Mouse (Mus musculus) forelimb bud, embryonic 11.5 days (tissue): ENCODE measurements around the gene Ppp1r32.

Experiments used
- DNase-seq: peaks from one replicate; pipeline ENCODE4 v3.0.0-alpha.2; 2012; ENCODE audit warnings: low read depth, low spot score

The Ppp1r32 gene

GRCm38 (mm10) chr19:10482703-10483102, at the start of gene Ppp1r32:
TSS of gene Ppp1r32 (minus strand) at chr19:10482928.
- DNase-seq: peak; percentile 51

- DNase-seq: no peak
These were observed 47.4 kb upstream of the Ppp1r32 start for GRCm38 (mm10) chr19:10530082-10530481.

- peak; percentile 64 for DNase-seq
These were observed 43.2 kb upstream of the Ppp1r32 start, which contains the start of gene Sdhaf2 for GRCm38 (mm10) chr19:10525910-10526309. TSS of gene Sdhaf2 (minus strand) at chr19:10526142.

- peak; percentile 93 for DNase-seq
These were observed 42.6 kb upstream of the Ppp1r32 start, which contains the start of gene Cpsf7 for GRCm38 (mm10) chr19:10525106-10525901. TSS of gene Cpsf7 (plus strand) at chr19:10525266.

GRCm38 (mm10) chr19:10524784-10525105, 42.0 kb upstream of the Ppp1r32 start:
- DNase-seq: no peak

GRCm38 (mm10) chr19:10523483-10524080, 40.9 kb upstream of the Ppp1r32 start:
- no peak for DNase-seq

- DNase-seq: no peak
These were observed 39.2 kb upstream of the Ppp1r32 start for GRCm38 (mm10) chr19:10521926-10522325.

GRCm38 (mm10) chr19:10520355-10520754, 37.6 kb upstream of the Ppp1r32 start:
- DNase-seq: peak; percentile 28

GRCm38 (mm10) chr19:10510759-10511330, 28.1 kb upstream of the Ppp1r32 start:
- no peak for DNase-seq

- DNase-seq: peak; percentile 58
These were observed 19.8 kb upstream of the Ppp1r32 start for GRCm38 (mm10) chr19:10502571-10502970.

- no peak for DNase-seq
These were observed 17.9 kb upstream of the Ppp1r32 start for GRCm38 (mm10) chr19:10500581-10500980.

GRCm38 (mm10) chr19:10497512-10498160, 14.9 kb upstream of the Ppp1r32 start:
- no peak for DNase-seq

- no peak for DNase-seq
These were observed 14.2 kb upstream of the Ppp1r32 start for GRCm38 (mm10) chr19:10496976-10497375.

- no peak for DNase-seq
These were observed 12.9 kb upstream of the Ppp1r32 start for GRCm38 (mm10) chr19:10495670-10496069.

GRCm38 (mm10) chr19:10486264-10486738, 3.6 kb upstream of the Ppp1r32 start:
- peak; percentile 81 for DNase-seq

GRCm38 (mm10) chr19:10479541-10479940, 3.2 kb downstream of the Ppp1r32 start:
- DNase-seq: no peak

- no peak for DNase-seq
These were observed 8.9 kb downstream of the Ppp1r32 start for GRCm38 (mm10) chr19:10473779-10474178.

- no peak for DNase-seq
These were observed 9.8 kb downstream of the Ppp1r32 start for GRCm38 (mm10) chr19:10472958-10473357.

- DNase-seq: no peak
These were observed 13.5 kb downstream of the Ppp1r32 start for GRCm38 (mm10) chr19:10469171-10469658.

GRCm38 (mm10) chr19:10464427-10464826, 18.3 kb downstream of the Ppp1r32 start:
- DNase-seq: no peak

- no peak for DNase-seq
These were observed 21.1 kb downstream of the Ppp1r32 start for GRCm38 (mm10) chr19:10461584-10461983.

GRCm38 (mm10) chr19:10459907-10460306, 22.8 kb downstream of the Ppp1r32 start:
- DNase-seq: no peak
